Mouse (Mus musculus): ENCODE results near the gene Tango6.

The Tango6 gene

DNA sequence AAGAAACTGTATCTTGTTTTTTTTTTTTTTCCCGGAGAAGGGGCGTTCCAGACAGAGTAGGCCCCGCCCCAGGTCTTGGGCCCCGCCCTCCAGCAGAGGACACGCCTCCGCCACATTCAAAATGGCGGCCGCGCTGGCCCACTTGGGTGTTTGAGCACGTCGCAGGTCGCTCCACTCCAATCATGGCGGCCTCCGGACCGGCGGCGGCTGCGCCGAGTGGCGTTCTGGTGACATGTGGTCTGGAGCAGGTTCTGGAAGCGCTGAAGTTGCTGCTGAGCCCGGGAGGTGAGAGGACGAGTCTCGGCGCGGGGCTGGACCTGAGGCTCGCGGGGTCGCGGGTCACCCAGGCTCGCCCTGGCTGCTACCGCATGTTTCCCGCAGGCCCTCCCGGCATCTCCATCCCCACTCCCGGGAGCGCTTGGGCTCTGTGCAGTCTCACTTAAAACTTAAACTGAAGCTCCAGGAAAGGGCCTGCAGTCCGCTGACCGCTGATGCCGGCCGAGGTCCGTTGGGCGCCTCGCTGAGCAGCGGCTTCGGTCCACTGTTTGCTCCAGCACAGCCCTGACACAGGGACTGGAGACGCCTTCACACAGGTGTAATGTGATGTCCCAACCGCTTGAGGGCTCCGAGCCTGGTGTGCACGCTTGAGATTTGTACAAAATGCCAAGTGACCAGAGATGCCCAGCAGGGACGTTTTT is at the start of gene Tango6:
Gene Tango6 (plus strand): TSS at position 98 of the 698 bp plus-strand sequence.
- DNase-seq (ENCODE audit: low read depth, low spot score), result peak; percentile 84

DNA sequence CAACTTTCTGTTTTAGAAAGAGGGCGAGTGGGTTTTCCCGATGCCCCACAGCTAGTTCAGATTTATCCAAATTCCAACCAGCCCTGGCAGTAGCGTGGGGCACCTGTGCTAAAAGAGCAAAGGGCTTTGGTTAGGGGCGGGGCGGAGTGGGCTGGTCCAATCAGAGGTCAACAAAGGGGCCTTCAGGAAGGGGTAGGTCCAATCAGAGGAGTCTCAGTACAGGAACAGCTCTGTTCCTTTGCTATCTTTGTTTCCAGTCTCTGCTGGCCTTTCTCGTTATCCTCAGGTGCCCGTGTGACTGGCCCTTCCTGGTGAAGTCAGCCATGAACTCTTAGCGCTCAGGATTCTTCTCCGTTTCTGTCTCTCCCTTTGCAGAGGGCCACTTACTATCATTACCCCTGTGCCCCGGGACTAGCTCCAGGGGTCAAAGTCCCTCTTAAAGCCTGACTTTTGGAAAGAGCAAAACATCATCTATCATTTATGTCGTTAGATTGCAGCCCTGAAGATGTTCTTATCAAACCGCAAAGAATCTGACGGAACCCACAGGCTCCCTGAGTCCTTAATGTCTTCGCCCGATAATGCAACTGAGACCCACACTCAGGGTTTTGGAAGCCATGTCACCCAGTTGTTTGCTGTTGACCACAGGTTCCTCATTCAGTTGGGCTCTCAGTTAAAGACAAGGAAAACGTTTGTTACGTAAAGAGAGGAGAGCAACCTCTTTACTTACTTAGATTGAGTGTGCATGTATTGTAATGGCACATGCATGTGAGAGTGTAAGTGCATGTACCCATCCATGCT is 49.3 kb upstream of the Tango6 start:
- no peak for DNase-seq (ENCODE audit: low read depth, low spot score)

- no peak for DNase-seq (ENCODE audit: low read depth, low spot score)
These were observed 47.6 kb upstream of the Tango6 start for GRCm38 (mm10) chr8:106635284-106635683.

GRCm38 (mm10) chr8:106637446-106637845 is 45.4 kb upstream of the Tango6 start:
- no peak for DNase-seq (ENCODE audit: low read depth, low spot score)

GRCm38 (mm10) chr8:106638768-106639295 is 44.0 kb upstream of the Tango6 start:
- no peak for DNase-seq (ENCODE audit: low read depth, low spot score)

DNA sequence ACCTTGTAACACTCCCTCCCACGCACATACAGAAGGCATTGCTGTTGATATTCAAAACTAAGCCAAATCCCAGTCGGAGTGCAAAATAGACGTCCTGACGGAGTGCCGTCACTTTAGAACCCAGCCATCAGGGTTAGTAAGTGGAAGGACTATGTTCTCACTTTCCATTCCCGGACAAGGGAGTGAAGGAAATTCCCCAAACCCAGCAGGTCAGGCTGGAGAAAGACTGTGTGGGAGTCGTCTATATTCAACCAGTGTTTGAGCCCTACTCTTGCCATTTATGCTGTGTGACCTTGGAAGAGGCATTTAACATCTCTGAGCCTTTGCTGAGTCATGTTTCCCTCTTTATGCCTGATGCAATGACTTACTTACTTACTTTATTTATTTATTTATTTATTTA is 42.7 kb upstream of the Tango6 start:
- no peak for DNase-seq (ENCODE audit: low read depth, low spot score)

DNA sequence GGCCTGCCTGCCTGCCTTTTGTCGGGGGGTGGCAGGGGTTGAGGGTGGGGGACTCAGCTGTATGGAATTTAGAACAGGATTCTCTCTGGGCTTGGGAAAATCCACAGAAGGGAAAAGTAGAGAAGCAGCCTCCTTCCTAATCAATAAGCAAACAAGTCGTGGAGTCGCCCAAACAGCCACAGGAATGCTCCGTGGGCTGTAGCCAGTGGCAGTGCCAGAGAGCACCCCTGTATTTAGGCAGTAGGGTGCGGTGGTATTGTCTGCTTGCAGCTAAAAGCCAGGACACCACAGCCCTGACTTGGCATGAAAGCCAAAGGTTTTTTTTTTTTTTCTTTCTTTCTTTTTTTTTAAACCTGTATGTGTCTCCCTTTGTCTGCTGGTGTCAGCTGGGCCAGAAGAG is 41.9 kb upstream of the Tango6 start:
- DNase-seq (ENCODE audit: low read depth, low spot score), result no peak

DNA sequence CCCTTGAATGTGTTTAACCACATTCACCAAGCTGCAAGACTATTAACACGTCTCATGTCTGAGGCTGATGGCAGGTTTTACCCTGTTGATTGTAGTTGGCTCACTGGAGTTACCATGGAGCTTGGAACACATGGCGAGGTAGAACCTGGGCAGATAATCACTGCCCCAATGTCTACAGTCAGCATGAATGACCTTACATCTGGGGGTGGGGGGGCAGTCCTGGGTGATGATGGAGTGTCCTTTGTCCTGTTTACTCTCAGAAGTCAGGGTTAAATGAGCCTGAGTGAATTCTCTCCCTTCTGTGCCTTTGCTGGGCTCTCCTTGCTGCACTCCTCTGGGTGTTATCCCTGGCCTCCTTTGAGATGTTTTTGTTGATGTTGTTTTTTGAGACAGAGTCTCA is 40.7 kb upstream of the Tango6 start:
- DNase-seq (ENCODE audit: low read depth, low spot score), result no peak

GRCm38 (mm10) chr8:106643100-106643499 is 39.8 kb upstream of the Tango6 start:
- no peak for DNase-seq (ENCODE audit: low read depth, low spot score)

DNA sequence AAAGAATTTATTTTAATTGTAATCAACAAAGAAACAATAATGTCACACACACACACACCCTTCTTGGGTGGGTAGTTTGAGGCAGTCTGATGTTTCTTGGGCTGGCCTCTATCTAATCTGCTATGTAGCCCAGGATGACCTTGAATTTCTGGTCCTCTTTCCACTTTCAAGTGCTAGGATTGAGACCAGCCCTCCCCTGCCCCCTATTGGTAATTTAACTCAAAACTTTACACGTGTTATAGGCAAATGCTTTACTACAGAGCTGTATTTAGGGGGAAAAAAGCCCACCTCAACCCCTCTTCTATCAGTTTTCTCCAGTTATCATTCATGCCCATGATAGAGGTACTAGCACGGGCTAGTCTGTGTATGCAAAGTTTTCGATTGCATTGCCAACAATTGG is 37.9 kb upstream of the Tango6 start:
- DNase-seq (ENCODE audit: low read depth, low spot score), result no peak

GRCm38 (mm10) chr8:106646153-106646552 is 36.7 kb upstream of the Tango6 start:
- DNase-seq (ENCODE audit: low read depth, low spot score), result no peak

- no peak for DNase-seq (ENCODE audit: low read depth, low spot score)
These were observed 36.1 kb upstream of the Tango6 start for GRCm38 (mm10) chr8:106646731-106647130.

- DNase-seq (ENCODE audit: low read depth, low spot score), result peak; percentile 65
These were observed 35.5 kb upstream of the Tango6 start for GRCm38 (mm10) chr8:106647387-106647786.

DNA sequence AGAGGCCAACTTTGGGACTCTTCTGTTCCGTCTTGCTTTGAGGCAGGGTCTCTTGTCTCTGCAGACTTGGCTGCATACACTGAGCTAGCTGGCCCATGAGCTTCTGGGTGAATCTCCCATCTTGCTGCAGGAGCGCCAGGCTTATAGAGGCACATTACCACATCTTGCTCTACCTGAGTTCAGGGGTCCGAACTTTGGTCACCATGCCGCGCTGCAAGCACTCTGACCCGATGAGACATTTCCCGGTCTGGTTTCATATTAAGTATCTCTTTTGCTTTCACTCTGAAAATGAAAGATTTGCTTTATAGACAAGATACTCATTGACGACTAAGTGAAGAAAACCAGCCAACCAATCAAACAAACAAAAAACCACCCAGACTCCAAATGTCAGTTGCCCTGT is 34.4 kb upstream of the Tango6 start:
- no peak for DNase-seq (ENCODE audit: low read depth, low spot score)

GRCm38 (mm10) chr8:106651994-106652393 is 30.9 kb upstream of the Tango6 start:
- DNase-seq (ENCODE audit: low read depth, low spot score), result no peak

- DNase-seq (ENCODE audit: low read depth, low spot score), result no peak
These were observed 26.8 kb upstream of the Tango6 start for GRCm38 (mm10) chr8:106656046-106656445.

DNA sequence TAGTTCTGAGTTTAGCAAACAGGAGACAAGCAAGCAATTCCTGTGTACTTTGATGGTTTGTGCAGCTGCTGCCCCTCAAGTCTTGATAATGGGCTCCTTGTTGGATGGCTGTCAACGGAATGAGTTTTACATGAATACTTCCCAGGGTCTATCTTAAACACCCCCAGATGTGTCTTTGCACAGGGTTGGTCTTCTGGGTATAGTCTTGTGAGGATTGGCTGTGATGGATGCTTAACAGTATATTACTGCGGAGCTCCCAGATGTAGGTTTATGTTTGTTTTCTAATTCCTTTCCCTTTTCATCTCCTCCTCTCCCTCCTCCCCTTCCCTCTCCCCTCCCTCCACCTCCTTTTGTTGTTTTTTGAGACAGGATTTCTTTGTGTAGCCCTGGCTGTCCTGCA is 10.1 kb upstream of the Tango6 start:
- DNase-seq (ENCODE audit: low read depth, low spot score), result no peak

DNA sequence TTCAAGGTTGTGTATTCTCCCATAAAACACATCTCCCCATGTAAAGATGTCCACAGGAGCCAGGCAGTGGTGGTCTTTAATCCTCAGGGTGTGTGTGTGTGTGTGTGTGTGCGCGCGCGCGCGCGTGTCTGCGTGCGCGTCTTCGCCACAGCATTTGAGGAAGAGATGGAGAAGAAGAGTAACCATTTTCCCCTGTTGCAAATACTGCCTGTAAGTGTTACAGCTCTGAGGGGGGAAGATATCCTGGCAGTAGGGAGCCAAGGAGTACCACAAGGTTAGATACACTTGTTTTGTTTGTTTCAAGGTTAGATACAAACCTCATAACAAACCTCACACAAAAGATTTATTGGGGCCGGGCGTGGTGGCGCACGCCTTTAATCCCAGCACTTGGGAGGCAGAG is 8.6 kb upstream of the Tango6 start:
- no peak for DNase-seq (ENCODE audit: low read depth, low spot score)

DNA sequence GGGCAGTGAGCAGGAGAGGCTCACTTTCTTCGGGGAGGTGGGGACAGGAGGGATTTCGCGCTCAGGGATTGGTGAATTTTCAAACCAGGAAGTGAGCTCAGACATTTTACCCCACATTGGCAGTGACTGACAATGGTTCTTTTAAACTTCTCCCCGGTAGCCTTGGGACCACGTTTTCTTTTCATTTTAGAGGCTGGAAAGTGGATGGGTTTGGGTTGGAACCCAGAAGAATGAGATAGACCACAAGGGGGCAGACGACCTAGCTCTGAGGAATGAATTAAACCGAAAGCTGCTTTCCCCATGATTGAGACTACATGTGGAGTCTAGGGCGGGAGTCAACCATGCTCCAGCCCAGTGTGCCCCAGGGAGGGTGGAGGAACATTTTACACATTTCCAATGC is 8.0 kb upstream of the Tango6 start:
- DNase-seq (ENCODE audit: low read depth, low spot score), result no peak

- no peak for DNase-seq (ENCODE audit: low read depth, low spot score)
These were observed 1.5 kb downstream of the Tango6 start for GRCm38 (mm10) chr8:106684387-106684786.

DNA sequence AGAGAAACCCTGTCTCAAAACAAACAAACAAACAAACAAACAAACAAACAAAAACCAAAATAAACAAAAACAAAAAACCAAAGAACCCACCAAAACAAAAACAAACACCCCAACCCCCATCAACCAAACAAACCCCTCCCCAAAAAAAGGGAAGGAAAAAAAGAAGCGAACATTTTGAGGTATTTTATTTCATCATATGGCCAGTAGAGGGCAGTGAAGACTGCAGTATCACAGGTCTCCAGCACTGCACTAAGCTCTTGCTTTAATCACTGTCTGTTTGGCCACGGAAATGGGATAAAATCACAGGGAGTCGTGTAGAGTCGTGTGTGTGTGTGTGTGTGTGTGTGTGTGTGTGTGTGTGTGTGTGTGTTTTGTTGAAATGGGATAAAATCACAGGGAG is 4.6 kb downstream of the Tango6 start:
- DNase-seq (ENCODE audit: low read depth, low spot score), result peak; percentile 52

- DNase-seq (ENCODE audit: low read depth, low spot score), result no peak
These were observed 14.9 kb downstream of the Tango6 start for GRCm38 (mm10) chr8:106697748-106698248.

DNA sequence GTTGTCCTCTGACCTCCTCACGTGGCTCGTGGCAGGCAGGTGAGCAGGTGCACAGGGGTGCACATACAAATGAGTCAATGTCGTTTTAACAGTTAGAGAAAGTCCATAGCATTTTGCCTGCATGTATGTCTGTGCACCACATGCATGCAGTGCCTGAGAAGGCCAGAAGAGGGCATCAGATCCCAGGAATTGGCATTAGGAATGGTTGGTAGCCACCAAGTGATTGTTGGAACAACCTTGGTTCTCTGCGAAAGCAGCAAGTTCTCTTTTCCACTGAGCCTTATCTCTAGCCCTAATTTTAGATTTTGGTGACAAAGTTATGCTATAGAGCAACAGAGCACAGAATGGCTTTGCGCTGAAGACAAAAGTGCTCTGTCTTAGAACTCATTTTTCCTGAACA is 16.7 kb downstream of the Tango6 start:
- DNase-seq (ENCODE audit: low read depth, low spot score), result peak; percentile 34
